Mouse (Mus musculus) embryonic stem cell, embryonic (primary cell): ENCODE data around the gene Pabpc1l.

ENCODE experiments used
- CTCF ChIA-PET, 4 experiments: fragments of 300-600 bp in 2 of 4; fragments of 350-600 bp in 2 of 4; sonication (Branson Sonifier 250); formaldehyde crosslinking; loops; one replicate each; lab custom pipeline; 2022; ENCODE audit warnings: inconsistent platforms in 2 of 4; lab: Charles Lee
- POLR2A ChIA-PET, 4 experiments: fragments of 300-600 bp in 2 of 4; fragments of 350-600 bp in 2 of 4; sonication (Branson Sonifier 250); formaldehyde crosslinking; loops; one replicate each; lab custom pipeline; 2022; ENCODE audit warnings: antibody characterized with exemption in 4 of 4, inconsistent platforms in 1 of 4; lab: Charles Lee

Pabpc1l gene

GRCm38 (mm10) chr2:164025150-164025549 is at the start of gene Pabpc1l:
Gene Pabpc1l (plus strand): TSS chr2:164025450.
- ChIA-PET CTCF (interaction anchor here in 3 of 4 experiments (1.3 to 1.4 kb wide), 3 partner anchors 11 to 167 kb away, joined by 3 to 4 read pairs (median 3); no protein-coding TSS in a partner anchor), POLR2A (interaction anchor here in 3 of 4 experiments (0.5 to 1.2 kb wide), 6 partner anchors 11 to 377 kb away, joined by 3 to 5 read pairs (median 3); partner anchors contain the start of gene Tomm34 (in 1 of the 3))

- POLR2A ChIA-PET, result interaction anchor here in 1 of 4 experiments (0.6 kb wide), 1 partner anchor 11 kb away, joined by 4 read pairs; no protein-coding TSS in a partner anchor
- CTCF ChIA-PET, result interaction anchor here in 2 of 4 experiments (0.6 to 0.9 kb wide), 2 partner anchors 54 to 132 kb away, joined by 4 to 6 read pairs; no protein-coding TSS in a partner anchor
These were observed 48.8 kb upstream of the Pabpc1l start for GRCm38 (mm10) chr2:163976448-163976847.

GRCm38 (mm10) chr2:163987233-163987632 is 38.0 kb upstream of the Pabpc1l start:
- POLR2A ChIA-PET, result interaction anchor here in 3 of 4 experiments (0.6 to 1.5 kb wide), 4 partner anchors 12 to 437 kb away, joined by 3 to 4 read pairs (median 3); no protein-coding TSS in a partner anchor
- CTCF ChIA-PET, result interaction anchor here in 1 of 4 experiments (0.6 kb wide), 1 partner anchor 452 kb away, joined by 4 read pairs; no protein-coding TSS in a partner anchor

- CTCF ChIA-PET, result no interaction called here
These were observed 32.4 kb upstream of the Pabpc1l start for GRCm38 (mm10) chr2:163992871-163993270.

GRCm38 (mm10) chr2:163994654-163994976 is 30.6 kb upstream of the Pabpc1l start, which contains the start of gene Ywhab:
Gene Ywhab (plus strand): TSS chr2:163994960.
- POLR2A ChIA-PET, result interaction anchor here in 2 of 4 experiments (0.6 to 2.4 kb wide), 11 partner anchors 10 to 1131 kb away, joined by 3 to 8 read pairs (median 5); partner anchors contain the start of gene Tomm34 (in 2 of the 2)
- CTCF ChIA-PET, result interaction anchor here in 2 of 4 experiments (0.5 to 1.3 kb wide), 4 partner anchors 157 to 553 kb away, joined by 3 to 7 read pairs (median 4); no protein-coding TSS in a partner anchor

More at GRCm38 (mm10) chr2:163992871-163993270, 32.4 kb upstream of the Pabpc1l start:
- POLR2A ChIA-PET, result interaction anchor here in 2 of 4 experiments (0.5 to 2.4 kb wide), 5 partner anchors 14 to 350 kb away, joined by 3 to 8 read pairs (median 5); partner anchors contain the start of gene Tomm34 (in 1 of the 2)

GRCm38 (mm10) chr2:163994977-163995862 is 30.0 kb upstream of the Pabpc1l start:
- POLR2A ChIA-PET, result interaction anchor here in 3 of 4 experiments (0.7 to 2.4 kb wide), 10 partner anchors 9 to 101 kb away, joined by 3 to 8 read pairs (median 4); partner anchors contain the start of gene Tomm34 (in 2 of the 3)
- CTCF ChIA-PET, result interaction anchor here in 2 of 4 experiments (0.5 to 1.3 kb wide), 4 partner anchors 157 to 709 kb away, joined by 3 to 7 read pairs (median 4); no protein-coding TSS in a partner anchor

DNA sequence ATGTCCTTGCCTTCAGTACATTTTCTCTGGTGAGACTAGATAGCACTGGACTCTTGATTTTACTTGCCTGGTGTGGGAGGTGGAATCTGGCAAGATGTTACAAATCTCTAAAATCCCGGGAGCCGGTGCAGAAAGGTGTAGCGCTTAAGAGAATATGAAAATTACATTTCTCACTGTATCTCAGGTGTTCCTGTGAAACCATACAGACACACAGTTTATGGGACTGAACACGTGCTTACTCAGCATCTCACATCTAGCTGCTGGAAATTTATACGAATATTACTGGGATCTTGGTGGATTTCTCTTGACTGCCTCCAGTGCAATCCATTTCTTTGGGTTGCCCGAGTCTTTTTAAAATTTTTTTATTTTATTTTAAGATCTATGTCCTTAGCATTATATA is 29.0 kb upstream of the Pabpc1l start:
- CTCF ChIA-PET, result no interaction called here
- POLR2A ChIA-PET, result interaction anchor here in 1 of 4 experiments (0.9 to 1.4 kb wide), 2 partner anchors 13 to 431 kb away, joined by 3 to 4 read pairs; no protein-coding TSS in a partner anchor

DNA sequence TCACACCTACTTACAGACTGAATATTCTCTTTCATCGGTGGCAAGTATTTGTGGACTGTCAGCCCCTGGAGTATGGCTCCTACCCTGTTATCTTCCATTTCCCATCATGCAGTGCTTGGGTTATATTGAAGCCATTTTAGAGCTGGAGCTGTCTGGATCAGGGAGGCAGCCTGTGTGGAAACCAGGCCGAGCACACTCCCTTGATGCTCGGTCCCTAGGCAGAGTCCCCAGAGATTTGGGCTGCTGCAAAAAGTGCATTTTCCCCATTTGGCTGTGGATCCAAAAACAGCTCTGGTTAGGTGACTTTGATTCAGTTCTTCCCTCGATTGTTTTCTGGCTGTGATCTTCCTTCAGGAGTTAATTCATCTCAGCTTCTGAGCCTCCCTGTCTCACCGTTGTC is 28.4 kb upstream of the Pabpc1l start:
- ChIA-PET CTCF (no interaction called here), POLR2A (interaction anchor here in 1 of 4 experiments (0.7 to 4.4 kb wide), 4 partner anchors 11 to 430 kb away, joined by 3 to 14 read pairs (median 8); no protein-coding TSS in a partner anchor)

DNA sequence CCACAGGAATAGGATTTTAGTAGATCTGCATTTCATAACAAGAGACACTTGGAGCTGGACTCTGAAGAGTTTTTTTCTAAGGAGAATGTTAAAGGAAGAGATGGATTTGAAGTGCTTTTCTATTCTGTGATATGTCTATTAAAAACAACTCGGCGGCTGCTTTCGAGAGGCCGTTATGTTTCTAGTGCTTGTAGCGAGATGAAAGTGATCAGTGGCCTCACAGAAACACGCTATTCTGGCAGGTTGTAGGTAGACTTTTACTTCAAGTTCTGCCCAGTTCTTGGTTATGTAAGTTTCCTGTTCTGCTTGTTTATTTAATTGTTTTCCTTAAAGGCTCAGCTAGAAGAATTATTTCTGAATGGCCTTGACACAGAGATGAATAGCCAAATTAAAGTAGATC is 26.3 kb upstream of the Pabpc1l start:
- ChIA-PET POLR2A (interaction anchor here in 1 of 4 experiments (1.0 to 4.4 kb wide), 5 partner anchors 9 to 72 kb away, joined by 4 to 14 read pairs (median 5); partner anchors contain the start of genes Stk4 and Tomm34), CTCF (no interaction called here)

GRCm38 (mm10) chr2:164002637-164003036 is 22.6 kb upstream of the Pabpc1l start:
- ChIA-PET POLR2A (interaction anchor here in 3 of 4 experiments (0.5 to 1.4 kb wide), 4 partner anchors 9 to 364 kb away, joined by 3 to 7 read pairs (median 4); no protein-coding TSS in a partner anchor), CTCF (interaction anchor here in 1 of 4 experiments (0.7 kb wide), 1 partner anchor 82 kb away, joined by 3 read pairs; no protein-coding TSS in a partner anchor)

GRCm38 (mm10) chr2:164004503-164004902 is 20.7 kb upstream of the Pabpc1l start:
- POLR2A ChIA-PET, result interaction anchor here in 2 of 4 experiments (0.8 to 1.1 kb wide), 2 partner anchors 10 to 12 kb away, joined by 3 to 4 read pairs; partner anchors contain the start of gene Ywhab (in 1 of the 2)

GRCm38 (mm10) chr2:164006932-164007331 is 18.3 kb upstream of the Pabpc1l start:
- ChIA-PET CTCF (interaction anchor here in 1 of 4 experiments (1.7 kb wide), 1 partner anchor 219 kb away, joined by 3 read pairs; no protein-coding TSS in a partner anchor), POLR2A (interaction anchor here in 2 of 4 experiments (0.7 to 2.7 kb wide), 8 partner anchors 9 to 588 kb away, joined by 3 to 14 read pairs (median 4); partner anchors contain the start of genes Tomm34 (in 1 of the 2) and Ywhab (in 1 of the 2))

More at GRCm38 (mm10) chr2:164004503-164004902, 20.7 kb upstream of the Pabpc1l start:
- CTCF ChIA-PET, result interaction anchor here in 1 of 4 experiments (0.7 kb wide), 1 partner anchor 103 kb away, joined by 3 read pairs; no protein-coding TSS in a partner anchor

GRCm38 (mm10) chr2:164007547-164007946 is 17.7 kb upstream of the Pabpc1l start:
- ChIA-PET CTCF (interaction anchor here in 1 of 4 experiments (1.7 kb wide), 1 partner anchor 220 kb away, joined by 3 read pairs; no protein-coding TSS in a partner anchor), POLR2A (interaction anchor here in 2 of 4 experiments (0.7 to 2.7 kb wide), 9 partner anchors 9 to 63 kb away, joined by 3 to 14 read pairs (median 5); partner anchors contain the start of genes Tomm34 (in 2 of the 2), Ywhab (in 2 of the 2) and Stk4 (in 1 of the 2))

- ChIA-PET CTCF (interaction anchor here in 2 of 4 experiments (0.7 to 1.7 kb wide), 2 partner anchors 63 to 220 kb away, joined by 3 read pairs; partner anchors contain the start of gene Tomm34 (in 1 of the 2)), POLR2A (interaction anchor here in 2 of 4 experiments (0.6 to 2.7 kb wide), 9 partner anchors 8 to 1230 kb away, joined by 3 to 14 read pairs (median 4); partner anchors contain the start of genes Tomm34 (in 2 of the 2), Stk4 (in 1 of the 2) and Ywhab (in 1 of the 2))
These were observed 17.2 kb upstream of the Pabpc1l start for GRCm38 (mm10) chr2:164007987-164008545.

DNA sequence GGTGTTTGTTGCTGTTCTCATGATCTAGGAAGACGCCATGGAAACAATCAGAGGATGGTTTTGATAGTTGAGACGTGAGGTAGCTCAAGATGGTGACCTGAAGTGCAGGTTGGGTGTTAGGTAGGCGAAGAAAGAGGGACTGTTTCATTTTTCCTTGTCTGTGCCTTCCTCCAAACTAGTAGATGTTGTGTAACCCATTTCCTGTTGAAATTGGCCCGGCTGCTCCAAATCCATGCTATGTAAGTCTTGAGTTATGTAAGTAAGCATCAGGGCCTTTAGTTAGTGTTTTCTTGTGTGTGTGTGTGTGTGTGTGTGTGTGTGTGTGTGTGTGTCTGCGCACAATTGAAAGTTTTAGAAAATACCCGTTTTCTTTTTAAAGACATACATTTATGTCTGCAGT is 16.0 kb upstream of the Pabpc1l start:
- POLR2A ChIA-PET, result interaction anchor here in 3 of 4 experiments (0.7 to 2.7 kb wide), 10 partner anchors 9 to 62 kb away, joined by 3 to 14 read pairs (median 4); partner anchors contain the start of genes Stk4 (in 1 of the 3), Tomm34 (in 1 of the 3) and Ywhab (in 1 of the 3)
- CTCF ChIA-PET, result no interaction called here

DNA sequence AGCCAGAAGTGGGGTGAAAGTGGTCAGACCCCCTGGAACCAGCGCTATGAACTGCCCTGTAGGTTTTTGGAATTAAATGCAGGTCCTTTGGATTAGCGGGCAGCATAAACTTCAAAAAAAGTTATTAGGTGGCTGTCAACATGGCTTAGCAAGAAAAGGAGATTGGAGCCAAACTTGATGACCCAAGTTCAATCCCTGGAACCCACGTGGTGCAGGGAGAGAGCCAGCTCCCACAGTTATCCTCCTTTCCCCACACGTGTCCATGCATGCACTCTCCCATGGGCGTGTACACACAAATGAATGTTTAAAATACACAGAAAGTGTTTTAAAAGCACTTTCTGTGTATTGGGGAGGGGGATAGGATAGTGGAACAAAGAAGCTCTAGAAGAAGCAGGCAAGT is 14.8 kb upstream of the Pabpc1l start:
- POLR2A ChIA-PET, result interaction anchor here in 1 of 4 experiments (0.9 to 1.8 kb wide), 7 partner anchors 10 to 60 kb away, joined by 3 to 14 read pairs (median 4); partner anchors contain the start of genes Stk4 and Ywhab

More for the DNA sequence above, 14.8 kb upstream of the Pabpc1l start:
- CTCF ChIA-PET, result no interaction called here
